Mouse (Mus musculus): Measurements from ENCODE around the gene Sigirr. TPM values are rescaled to one million over a fixed set of nuclear protein-coding genes. Genes with fewer than 3 reads are reported as not detected.
A peak's percentile ranks its signal among the peaks of the same experiment; 100 is the strongest.

Sigirr gene
- polyA plus RNA-seq (2014; fragmentation: Nextera tagmentation; extraction: Ambion mirVana), result 2.8 TPM in 2 replicates

- Histone ChIP-seq H3K4me3 (ENCODE audit: control insufficient read depth in 1 of 2, insufficient read depth in 1 of 2, low read depth in 1 of 2, low read length in 2 of 2) (peak within 1 kb of the TSS; percentile 45 to 51), H3K9me3 (ENCODE audit: control insufficient read depth, low read length) (no peaks in the 10 kb centered on the region), H3K9ac (ENCODE audit: low read length) (peak within 1 kb of the TSS; percentile 69), H3K4me2 (ENCODE audit: low read length) (peak within 1 kb of the TSS; percentile 92), H3K27ac (replicated peaks in 1 of 2; ENCODE audit: control insufficient read depth in 1 of 2, insufficient read depth in 1 of 2, low read depth in 2 of 2, low read length in 2 of 2) (no peak within 1 kb of the TSS), H3K36me3 (ENCODE audit: control insufficient read depth, insufficient read depth, low read length) (no peaks in the 10 kb centered on the region), H3K27me3 (ENCODE audit: control insufficient read depth, insufficient read depth, low read length) (peaks cover 37% of the 10 kb centered on the region), H3K4me1 (ENCODE audit: control insufficient read depth in 2 of 2, insufficient read depth in 2 of 2, low read length in 2 of 2) (peaks cover 6 to 12% of the 10 kb centered on the region in 2 experiments; a peak in 1 of 4 replicates)
- no peak for ATAC-seq (ENCODE audit: insufficient number of reproducible peaks, insufficient read depth, low FRiP score, low read depth)
- under 1% methylated on average over 56 of the region's 56 CpGs for WGBS
These were observed at the start of gene Sigirr for GRCm38 (mm10) chr7:141099911-141100691. TSS of gene Sigirr (minus strand) at chr7:141100572.

DNA sequence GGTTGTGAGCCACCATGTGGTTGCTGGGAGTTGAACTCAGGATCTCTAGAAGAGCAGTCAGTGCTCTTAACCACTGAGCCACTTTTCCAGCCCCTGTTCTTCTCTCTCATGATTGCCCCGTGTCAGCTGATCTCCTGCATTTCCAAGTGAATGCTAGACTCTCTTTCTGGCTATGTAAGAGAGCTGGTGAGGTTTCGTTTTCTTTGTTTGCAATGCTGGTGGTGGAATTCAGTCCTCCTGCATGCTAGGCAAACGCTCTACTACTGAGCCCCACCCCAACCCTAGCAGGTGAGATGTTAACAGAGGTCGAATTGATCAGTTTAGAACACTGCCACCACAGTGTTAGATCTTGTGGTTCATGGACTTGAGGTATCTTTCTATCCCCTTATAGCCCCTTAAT, 48.3 kb upstream of the Sigirr start:
- Histone ChIP-seq H3K9me3 (ENCODE audit: control insufficient read depth, low read length) (no peaks in the 10 kb centered on the region), H3K27ac (replicated peaks in 1 of 2; ENCODE audit: control insufficient read depth in 1 of 2, insufficient read depth in 1 of 2, low read depth in 2 of 2, low read length in 2 of 2) (no peak overlapping the region), H3K4me3 (ENCODE audit: control insufficient read depth in 1 of 2, insufficient read depth in 1 of 2, low read depth in 1 of 2, low read length in 2 of 2) (no peak overlapping the region), H3K9ac (ENCODE audit: low read length) (no peak overlapping the region), H3K4me1 (ENCODE audit: control insufficient read depth in 2 of 2, insufficient read depth in 2 of 2, low read length in 2 of 2) (no peaks in the 10 kb centered on the region), H3K27me3 (ENCODE audit: control insufficient read depth, insufficient read depth, low read length) (no peaks in the 10 kb centered on the region), H3K4me2 (ENCODE audit: low read length) (no peak overlapping the region), H3K36me3 (ENCODE audit: control insufficient read depth, insufficient read depth, low read length) (peaks cover 70% of the 10 kb centered on the region)
- ATAC-seq (ENCODE audit: insufficient number of reproducible peaks, insufficient read depth, low FRiP score, low read depth), result no peak
- 81% methylated on average over 4 of the region's 4 CpGs for WGBS

GRCm38 (mm10) chr7:141147044-141147443, 46.7 kb upstream of the Sigirr start:
- 56% methylated on average over 6 of the region's 6 CpGs for WGBS
- Histone ChIP-seq H3K27me3 (ENCODE audit: control insufficient read depth, insufficient read depth, low read length) (no peaks in the 10 kb centered on the region), H3K9ac (ENCODE audit: low read length) (no peak overlapping the region), H3K4me2 (ENCODE audit: low read length) (no peak overlapping the region), H3K4me3 (ENCODE audit: control insufficient read depth in 1 of 2, insufficient read depth in 1 of 2, low read depth in 1 of 2, low read length in 2 of 2) (no peak overlapping the region), H3K36me3 (ENCODE audit: control insufficient read depth, insufficient read depth, low read length) (peaks cover 61% of the 10 kb centered on the region), H3K4me1 (ENCODE audit: control insufficient read depth in 2 of 2, insufficient read depth in 2 of 2, low read length in 2 of 2) (no peaks in the 10 kb centered on the region), H3K9me3 (ENCODE audit: control insufficient read depth, low read length) (no peaks in the 10 kb centered on the region), H3K27ac (replicated peaks in 1 of 2; ENCODE audit: control insufficient read depth in 1 of 2, insufficient read depth in 1 of 2, low read depth in 2 of 2, low read length in 2 of 2) (no peak overlapping the region)
- no peak for ATAC-seq (ENCODE audit: insufficient number of reproducible peaks, insufficient read depth, low FRiP score, low read depth)

GRCm38 (mm10) chr7:141146043-141146595, 45.7 kb upstream of the Sigirr start:
- WGBS, result 90% methylated on average over 12 of the region's 12 CpGs
- H3K27me3 ChIP-seq (ENCODE audit: control insufficient read depth, insufficient read depth, low read length), result no peaks in the 10 kb centered on the region
- H3K4me3 ChIP-seq (ENCODE audit: control insufficient read depth in 1 of 2, insufficient read depth in 1 of 2, low read depth in 1 of 2, low read length in 2 of 2), result no peak overlapping the region
- H3K9me3 ChIP-seq (ENCODE audit: control insufficient read depth, low read length), result no peaks in the 10 kb centered on the region
- H3K27ac ChIP-seq (replicated peaks in 1 of 2; ENCODE audit: control insufficient read depth in 1 of 2, insufficient read depth in 1 of 2, low read depth in 2 of 2, low read length in 2 of 2), result no peak overlapping the region
- no peak overlapping the region for H3K9ac ChIP-seq (ENCODE audit: low read length)
- peaks cover 51% of the 10 kb centered on the region for H3K36me3 ChIP-seq (ENCODE audit: control insufficient read depth, insufficient read depth, low read length)
- no peaks in the 10 kb centered on the region for H3K4me1 ChIP-seq (ENCODE audit: control insufficient read depth in 2 of 2, insufficient read depth in 2 of 2, low read length in 2 of 2)
- no peak overlapping the region for H3K4me2 ChIP-seq (ENCODE audit: low read length)
- ATAC-seq (ENCODE audit: insufficient number of reproducible peaks, insufficient read depth, low FRiP score, low read depth), result no peak

GRCm38 (mm10) chr7:141145403-141145802, 45.0 kb upstream of the Sigirr start:
- Histone ChIP-seq H3K9me3 (ENCODE audit: control insufficient read depth, low read length) (no peaks in the 10 kb centered on the region), H3K27ac (replicated peaks in 1 of 2; ENCODE audit: control insufficient read depth in 1 of 2, insufficient read depth in 1 of 2, low read depth in 2 of 2, low read length in 2 of 2) (no peak overlapping the region), H3K4me1 (ENCODE audit: control insufficient read depth in 2 of 2, insufficient read depth in 2 of 2, low read length in 2 of 2) (no peaks in the 10 kb centered on the region), H3K36me3 (ENCODE audit: control insufficient read depth, insufficient read depth, low read length) (peaks cover 44% of the 10 kb centered on the region), H3K9ac (ENCODE audit: low read length) (no peak overlapping the region), H3K27me3 (ENCODE audit: control insufficient read depth, insufficient read depth, low read length) (no peaks in the 10 kb centered on the region), H3K4me3 (ENCODE audit: control insufficient read depth in 1 of 2, insufficient read depth in 1 of 2, low read depth in 1 of 2, low read length in 2 of 2) (no peak overlapping the region), H3K4me2 (ENCODE audit: low read length) (no peak overlapping the region)
- ATAC-seq (ENCODE audit: insufficient number of reproducible peaks, insufficient read depth, low FRiP score, low read depth), result no peak
- 65% methylated on average over 1 of the region's 1 CpGs for WGBS

GRCm38 (mm10) chr7:141144650-141145049, 44.3 kb upstream of the Sigirr start:
- H3K9me3 ChIP-seq (ENCODE audit: control insufficient read depth, low read length), result no peaks in the 10 kb centered on the region
- no peaks in the 10 kb centered on the region for H3K4me1 ChIP-seq (ENCODE audit: control insufficient read depth in 2 of 2, insufficient read depth in 2 of 2, low read length in 2 of 2)
- H3K9ac ChIP-seq (ENCODE audit: low read length), result no peak overlapping the region
- H3K27ac ChIP-seq (replicated peaks in 1 of 2; ENCODE audit: control insufficient read depth in 1 of 2, insufficient read depth in 1 of 2, low read depth in 2 of 2, low read length in 2 of 2), result no peak overlapping the region
- H3K27me3 ChIP-seq (ENCODE audit: control insufficient read depth, insufficient read depth, low read length), result no peaks in the 10 kb centered on the region
- no peak overlapping the region for H3K4me2 ChIP-seq (ENCODE audit: low read length)
- ATAC-seq (ENCODE audit: insufficient number of reproducible peaks, insufficient read depth, low FRiP score, low read depth), result no peak
- H3K36me3 ChIP-seq (ENCODE audit: control insufficient read depth, insufficient read depth, low read length), result peaks cover 48% of the 10 kb centered on the region
- WGBS, result 86% methylated on average over 3 of the region's 3 CpGs
- H3K4me3 ChIP-seq (ENCODE audit: control insufficient read depth in 1 of 2, insufficient read depth in 1 of 2, low read depth in 1 of 2, low read length in 2 of 2), result no peak overlapping the region

GRCm38 (mm10) chr7:141143861-141144260, 43.5 kb upstream of the Sigirr start:
- Histone ChIP-seq H3K9me3 (ENCODE audit: control insufficient read depth, low read length) (no peaks in the 10 kb centered on the region), H3K27ac (replicated peaks in 1 of 2; ENCODE audit: control insufficient read depth in 1 of 2, insufficient read depth in 1 of 2, low read depth in 2 of 2, low read length in 2 of 2) (no peak overlapping the region), H3K9ac (ENCODE audit: low read length) (no peak overlapping the region), H3K27me3 (ENCODE audit: control insufficient read depth, insufficient read depth, low read length) (no peaks in the 10 kb centered on the region), H3K4me1 (ENCODE audit: control insufficient read depth in 2 of 2, insufficient read depth in 2 of 2, low read length in 2 of 2) (no peaks in the 10 kb centered on the region), H3K4me3 (ENCODE audit: control insufficient read depth in 1 of 2, insufficient read depth in 1 of 2, low read depth in 1 of 2, low read length in 2 of 2) (no peak overlapping the region), H3K4me2 (ENCODE audit: low read length) (no peak overlapping the region), H3K36me3 (ENCODE audit: control insufficient read depth, insufficient read depth, low read length) (peaks cover 52% of the 10 kb centered on the region)
- WGBS, result 85% methylated on average over 2 of the region's 2 CpGs
- ATAC-seq (ENCODE audit: insufficient number of reproducible peaks, insufficient read depth, low FRiP score, low read depth), result no peak
